Mouse (Mus musculus) brain, embryonic 14.5 days (tissue): ENCODE results near the gene Vmn2r27.

Source experiments
- CTCF ChIP-seq: fragments of 200-500 bp; IDR thresholded peaks from 2 replicates; pipeline ENCODE4 v1.5.1; 2012; ENCODE audit warnings: inconsistent platforms, mild to moderate bottlenecking, moderate library complexity, borderline replicate concordance; ENCODE audit not compliant: insufficient read depth, insufficient read length; ENCODE audit errors: extremely low read depth
- POLR2A ChIP-seq: fragments of 200-500 bp; IDR thresholded peaks from 2 replicates; pipeline ENCODE4 v1.6.1; 2012; ENCODE audit warnings: mild to moderate bottlenecking, inconsistent platforms, borderline replicate concordance; ENCODE audit not compliant: poor library complexity, insufficient read depth, insufficient read length, severe bottlenecking; ENCODE audit errors: extremely low read depth

DNA sequence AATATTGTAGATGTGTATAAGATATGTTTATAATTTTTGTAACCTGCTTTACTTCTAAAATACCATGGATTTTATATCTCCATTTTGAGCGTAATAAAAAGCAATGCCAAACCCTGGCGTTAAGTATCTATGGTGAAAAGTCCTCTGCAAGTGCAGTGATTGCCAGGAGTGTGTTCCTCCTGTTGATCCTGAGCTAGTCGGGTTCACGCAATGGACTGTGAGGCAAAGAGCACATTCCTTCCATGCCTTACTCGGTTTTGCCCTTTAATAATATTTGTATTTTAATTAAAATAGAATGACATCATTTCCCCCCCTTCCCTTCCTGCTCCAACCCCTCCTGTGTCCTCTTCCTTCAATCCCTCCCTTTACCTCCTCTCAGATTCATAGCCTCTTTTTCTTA is 46.0 kb upstream of the Vmn2r27 start:
- TF ChIP-seq POLR2A, result no peak
- TF ChIP-seq CTCF, result no peak
